Mouse (Mus musculus) cerebellum, postnatal 4 days (tissue): ENCODE measurements at regions not wholly inside any gene's neighbourhood (a gene's known extent, or its start where the extent isn't known, plus 50 kb on each side); places are given as distances from the start of the nearest gene placed in this dataset.
"Not testable (repeated sequence)": the region's sequence is repeated elsewhere in the genome, so short reads cannot be mapped to it uniquely, and the experiment has no call there.

Experiments
- DNase-seq, 2 experiments: peaks; one replicate each; pipeline ENCODE4 v3.0.0; 2022; ENCODE audit warnings: low spot score in 2 of 2, mixed read lengths in 1 of 2

DNA sequence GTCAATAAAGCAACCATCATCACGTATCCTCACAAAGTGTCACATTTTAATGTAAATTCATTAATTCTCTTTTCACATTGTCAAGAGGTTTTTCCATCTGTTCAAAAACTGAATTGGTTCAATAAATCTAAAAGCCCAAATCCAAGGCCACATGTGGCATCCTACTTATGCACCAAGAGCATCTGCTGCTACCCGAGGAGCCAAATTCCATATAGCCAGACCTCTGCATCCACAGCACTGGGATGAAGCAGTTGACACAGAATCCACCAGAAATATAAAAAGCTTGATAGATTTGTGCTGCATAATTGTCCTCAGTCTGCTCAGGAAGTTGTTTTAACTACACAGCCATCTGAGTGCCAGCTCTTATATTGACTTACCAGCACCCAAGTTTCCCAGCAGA is 164.4 kb upstream of the Tram1l1 start:
- no peak for DNase-seq

DNA sequence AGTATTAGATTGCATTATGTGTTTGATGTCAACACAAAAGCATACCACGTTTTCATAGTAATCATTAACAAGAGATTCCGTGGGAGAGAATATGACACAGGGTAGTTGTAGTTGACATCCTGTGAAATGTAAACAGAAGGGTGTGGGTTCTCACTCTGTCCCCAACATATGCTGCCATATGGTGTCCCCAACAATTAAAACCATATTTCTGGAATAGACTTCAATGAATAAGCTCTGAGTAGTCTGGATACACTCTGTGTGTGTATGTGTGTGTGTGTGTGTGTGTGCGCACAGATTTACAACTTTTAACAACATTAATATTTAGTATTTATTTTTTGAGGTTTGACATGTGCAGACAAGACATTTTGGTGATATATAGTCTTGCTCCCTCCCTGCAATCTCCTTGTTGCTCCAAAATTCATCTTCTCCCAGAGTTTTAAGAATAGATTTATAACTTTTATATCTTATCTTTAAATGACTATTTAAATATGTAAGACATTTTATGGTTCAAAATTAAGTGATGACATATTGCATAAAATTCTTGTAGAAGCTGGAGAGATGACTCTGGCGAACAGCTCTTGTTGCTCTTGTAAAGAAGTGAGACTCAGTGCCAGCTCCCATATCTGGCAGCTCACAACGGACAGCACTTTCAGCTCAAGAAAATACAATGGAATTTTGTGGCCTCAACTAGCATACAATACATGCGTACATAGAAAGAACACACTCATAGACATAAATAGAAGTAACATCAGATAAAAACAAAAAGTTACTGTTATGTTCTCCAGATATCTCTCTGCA is 162.6 kb upstream of the Tram1l1 start:
- DNase-seq = no peak

DNA sequence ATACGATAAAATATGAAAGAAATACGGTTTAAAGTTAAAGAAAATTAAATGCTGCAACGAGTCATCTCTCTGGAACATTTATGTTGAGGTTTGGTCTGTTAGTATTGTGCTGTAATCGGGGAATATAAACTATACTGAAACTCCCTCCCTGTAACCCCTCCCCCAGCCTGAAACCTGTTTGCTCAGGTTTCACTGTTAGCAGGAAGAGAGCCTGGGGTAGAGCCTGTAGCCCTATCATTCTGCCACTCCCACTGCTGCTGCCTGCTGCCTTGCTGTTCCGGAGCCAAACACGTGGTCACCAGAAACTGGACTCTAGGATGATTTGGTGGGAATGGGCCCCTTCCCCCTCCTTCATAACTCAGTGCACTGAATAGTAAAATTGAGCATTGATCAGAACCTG is 127.3 kb upstream of the Tram1l1 start:
- not testable (repeated sequence) for DNase-seq

DNA sequence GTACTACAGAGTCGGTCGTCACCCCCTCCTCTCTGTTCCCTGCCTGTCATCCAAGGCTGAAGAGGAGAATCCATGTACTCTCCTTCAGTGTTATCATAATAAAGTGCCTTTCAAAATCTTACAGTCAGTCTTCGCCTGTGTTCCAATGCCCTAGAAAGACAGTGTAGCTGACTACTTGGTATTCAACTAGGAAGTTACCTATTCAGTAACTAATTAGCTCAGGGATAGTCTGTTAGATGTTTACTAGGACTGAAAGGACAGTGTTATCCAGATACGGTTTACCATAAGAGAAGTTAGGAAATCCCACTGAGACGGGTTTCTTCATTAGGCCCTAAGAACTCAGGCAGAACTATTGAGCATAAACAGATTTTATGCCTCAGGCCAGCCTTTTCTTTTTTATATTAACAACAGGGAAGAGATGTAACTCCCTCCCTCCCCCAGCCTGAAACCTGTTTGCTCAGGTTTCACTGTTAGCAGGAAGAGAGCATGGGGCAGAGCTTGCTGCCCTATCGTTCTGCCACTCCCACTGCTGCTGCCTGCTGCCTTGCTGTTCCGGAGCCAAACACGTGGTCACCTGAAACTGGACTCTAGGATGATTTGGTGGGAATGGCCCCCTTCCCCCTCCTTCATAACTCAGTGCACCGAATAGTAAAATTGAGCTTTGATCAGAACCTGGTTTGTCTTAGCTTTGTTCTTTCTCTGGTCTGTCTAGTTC is 120.3 kb upstream of the Tram1l1 start:
- not testable (repeated sequence) for DNase-seq

DNA sequence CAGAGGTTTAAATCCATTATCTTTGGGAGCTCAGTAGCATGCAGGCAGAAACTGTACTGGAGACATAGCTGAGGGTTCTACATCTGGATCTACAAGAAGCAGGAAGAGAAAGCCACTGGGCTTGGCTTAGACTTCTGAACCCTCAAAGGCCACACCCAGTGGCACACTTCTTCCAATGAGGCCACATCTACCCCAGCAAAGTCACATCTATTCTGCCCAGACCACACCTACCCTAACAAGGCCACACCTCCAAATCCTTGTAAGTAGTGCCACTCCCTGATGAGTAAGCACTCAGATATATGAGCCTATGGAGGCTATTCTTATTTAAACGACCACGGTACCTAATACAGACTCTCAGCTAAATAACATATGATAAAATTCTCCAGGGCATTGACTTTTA is 103.5 kb upstream of the Tram1l1 start:
- no peak for DNase-seq

DNA sequence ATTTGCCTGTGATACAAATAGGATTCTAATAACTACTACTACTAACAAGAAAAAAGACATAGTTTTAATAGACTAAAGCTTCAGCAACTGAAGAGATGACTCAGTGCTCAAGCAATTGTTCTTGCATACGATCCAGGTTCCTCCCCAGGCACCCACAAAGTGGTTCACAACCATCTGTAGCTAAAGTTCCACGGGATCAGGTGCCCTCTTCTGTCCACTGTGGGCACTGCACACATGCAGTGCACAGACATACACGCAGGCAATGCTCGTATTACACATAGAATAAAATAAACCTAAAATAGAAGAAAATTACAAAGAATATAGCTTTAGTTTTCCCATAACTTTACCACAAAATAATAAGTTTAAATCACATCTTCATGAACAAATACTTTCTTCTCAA is 94.7 kb upstream of the Tram1l1 start:
- DNase-seq = no peak

DNA sequence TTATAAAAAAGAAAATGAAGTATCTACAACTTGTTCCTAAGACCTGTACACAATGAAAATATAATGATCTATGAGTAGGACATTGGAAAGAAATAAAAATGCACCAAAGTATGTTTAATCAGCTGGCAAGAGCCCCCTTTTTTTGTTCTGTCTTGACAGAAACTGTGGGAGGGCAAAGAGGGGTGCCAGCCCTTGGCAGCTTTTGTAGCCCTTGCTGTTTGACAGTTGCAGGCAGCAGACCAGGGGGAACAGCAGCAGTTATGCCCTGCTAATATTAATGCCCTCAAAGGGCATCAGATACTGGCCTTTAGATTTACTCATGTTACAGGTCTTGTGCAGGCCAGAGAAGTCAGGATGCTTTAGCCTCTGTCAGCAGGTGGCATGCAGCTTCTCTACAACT is 93.0 kb upstream of the Tram1l1 start:
- peak in 1 of 2 experiments; percentile 23 for DNase-seq

DNA sequence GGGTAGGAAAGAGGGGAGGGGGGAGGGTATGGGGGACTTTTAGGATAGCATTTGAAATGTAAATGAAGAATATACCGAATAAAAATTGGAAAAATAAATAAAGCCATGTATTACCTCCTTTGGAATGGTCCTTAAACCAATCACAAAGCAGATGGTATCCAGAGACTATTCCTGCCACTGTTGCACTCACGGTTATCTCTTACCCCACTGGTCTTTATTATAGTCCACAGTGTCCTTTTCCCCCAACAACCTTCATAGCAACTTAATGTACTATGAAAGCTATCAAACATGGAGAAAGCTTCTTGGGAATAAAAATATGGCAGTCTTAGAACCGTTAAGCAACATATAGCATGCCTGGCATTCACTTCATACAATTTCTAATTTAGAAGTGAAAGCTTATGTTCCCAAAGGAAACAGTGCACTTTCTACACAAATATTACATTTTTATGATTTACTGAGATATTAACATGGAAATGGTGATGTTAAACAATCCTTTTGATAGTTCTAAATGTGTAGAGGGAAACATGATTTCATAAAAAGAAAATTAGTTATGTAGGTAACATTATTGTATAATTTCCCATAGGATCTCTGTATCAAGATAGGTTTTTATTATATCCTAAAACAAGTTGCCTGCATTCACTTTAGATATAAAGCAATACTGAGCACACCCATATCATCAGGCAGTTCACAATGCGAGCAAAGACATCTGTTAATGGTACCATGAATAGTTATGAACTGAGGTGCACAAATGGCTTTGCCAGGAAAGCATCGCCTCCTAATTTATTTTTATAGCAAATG is 79.5 kb upstream of the Tram1l1 start:
- no peak for DNase-seq

DNA sequence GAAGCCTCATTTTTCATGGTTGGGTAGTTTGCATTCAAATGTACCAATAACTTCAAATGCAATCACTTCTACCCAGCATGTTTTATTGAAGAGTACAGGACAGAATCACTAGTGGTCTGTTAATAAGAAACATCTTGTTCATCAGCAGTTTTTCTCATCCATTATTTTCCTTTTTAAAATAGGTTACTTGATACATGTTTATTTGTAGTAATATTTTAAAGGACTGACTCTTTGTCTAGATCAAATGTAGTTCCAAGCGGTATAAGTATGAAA is 79.0 kb upstream of the Tram1l1 start:
- no peak for DNase-seq

DNA sequence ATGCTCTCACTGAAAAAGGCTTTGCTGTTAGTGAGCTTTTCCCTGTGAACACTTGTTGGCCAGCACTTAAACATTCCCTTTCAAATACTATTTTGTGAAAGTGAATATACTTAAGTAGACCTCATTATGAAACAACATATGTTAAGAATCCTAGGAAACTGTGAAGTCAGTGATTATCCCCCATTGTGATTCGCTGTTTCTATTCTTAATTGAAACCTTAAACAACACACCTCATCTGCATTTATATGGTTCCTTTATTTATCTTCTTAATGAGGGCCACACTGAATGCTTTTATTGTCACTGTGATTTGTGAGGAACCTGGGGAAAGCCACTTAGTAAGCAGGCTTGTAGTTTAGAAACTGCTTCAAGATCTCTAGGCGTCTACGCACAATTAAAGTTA is 58.5 kb upstream of the Tram1l1 start:
- DNase-seq = no peak

DNA sequence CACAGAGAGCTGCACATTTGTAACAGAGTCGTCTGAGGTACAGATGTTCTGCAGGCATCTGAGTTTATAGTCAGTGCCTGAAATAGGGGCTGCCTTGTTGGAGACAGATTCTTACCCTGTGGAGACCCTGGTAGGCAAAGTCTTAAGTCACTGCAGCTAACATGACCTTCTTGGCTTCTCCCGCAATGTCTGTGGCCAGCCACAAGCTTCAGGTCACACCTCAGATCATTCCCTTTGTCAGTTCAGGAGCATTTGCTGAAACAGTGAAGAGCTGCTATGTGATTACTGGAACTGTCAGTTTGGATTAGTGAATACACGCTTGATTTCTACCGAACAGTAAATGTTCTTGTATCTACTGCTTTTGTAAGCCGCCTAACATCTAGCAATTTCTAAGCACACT is 53.8 kb upstream of the Tram1l1 start:
- no peak for DNase-seq

DNA sequence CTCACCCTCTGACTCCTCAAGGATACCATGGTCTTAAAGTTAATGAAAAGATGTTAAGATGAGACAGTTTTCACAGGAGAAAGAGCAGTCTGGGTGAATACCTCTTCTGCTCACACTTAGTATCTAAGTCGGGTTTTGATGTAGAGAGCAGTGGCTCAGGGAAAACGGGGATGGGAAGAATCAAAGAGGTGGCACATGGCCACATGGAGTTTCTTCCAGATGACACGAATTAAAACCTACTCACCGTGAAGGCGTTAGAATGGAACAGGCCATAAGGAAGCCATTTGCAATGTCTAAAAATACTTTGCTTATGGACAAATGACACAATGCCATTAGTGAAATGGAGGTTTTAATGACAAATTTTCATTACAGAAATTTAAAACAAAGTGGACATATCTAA is 50.1 kb upstream of the Tram1l1 start:
- peak in 1 of 2 experiments; percentile 22 for DNase-seq
